Mouse (Mus musculus): Measurements from ENCODE around the gene Cog3. TPM values are rescaled to one million over a fixed set of nuclear protein-coding genes. Genes with fewer than 3 reads are reported as not detected.

The Cog3 gene
- polyA plus RNA-seq, 1 experiment from 2014 or later: 22.5 TPM

Other genes starting within 250 kb of the Cog3 start
- not detected in 2 replicates for gene Spert, start 161.4 kb downstream of the Cog3 start, polyA plus RNA-seq (2016; fragmentation: Nextera tagmentation; extraction: Ambion mirVana)
- gene Erich6b, start 112.3 kb downstream of the Cog3 start, polyA plus RNA-seq (2016; fragmentation: Nextera tagmentation; extraction: Ambion mirVana): not detected in 2 replicates
- gene Slc25a30, start 32.5 kb upstream of the Cog3 start, polyA plus RNA-seq (2016; fragmentation: Nextera tagmentation; extraction: Ambion mirVana): 4.8 and 6.2 TPM in 2 replicates
- gene Tpt1, start 90.6 kb upstream of the Cog3 start, polyA plus RNA-seq (2016; fragmentation: Nextera tagmentation; extraction: Ambion mirVana): 830 and 926 TPM in 2 replicates
- 0.63 and 0.65 TPM in 2 replicates for gene Kctd4, start 200.5 kb upstream of the Cog3 start, polyA plus RNA-seq (2016; fragmentation: Nextera tagmentation; extraction: Ambion mirVana)